Mouse (Mus musculus) liver, embryonic 14.5 days (tissue): Measurements from ENCODE around the gene Ovol1. TPM values are rescaled to one million over a fixed set of nuclear protein-coding genes. Genes with fewer than 3 reads are reported as not detected.

Source experiments
- ATAC-seq: fragments of 200-750 bp; cut with Nextera tagmentation; 2 replicates; pipeline ENCODE4 v1.8.0; 2017; ENCODE audit warnings: moderate number of reproducible peaks, mild to moderate bottlenecking, moderate library complexity; ENCODE audit not compliant: insufficient read depth
- DNase-seq, 3 experiments: peaks; one replicate each; pipeline ENCODE4 v3.0.0-alpha.2; 2012 to 2013; ENCODE audit warnings: low read depth in 3 of 3, low spot score in 3 of 3
- H3K27ac ChIP-seq: fragments of 300-500 bp; sonication (generic); 2 replicates; pipeline ENCODE4 v1.5.1; 2014; ENCODE audit warnings: moderate library complexity, mild to moderate bottlenecking, control low read depth, inconsistent platforms
- H3K27me3 ChIP-seq: fragments of 300-500 bp; sonication (generic); 2 replicates; pipeline ENCODE4 v1.6.1; 2014; ENCODE audit warnings: mild to moderate bottlenecking, low read length, moderate library complexity; ENCODE audit not compliant: control insufficient read depth, insufficient read depth
- H3K36me3 ChIP-seq: fragments of 300-500 bp; sonication (generic); replicated peaks from 2 replicates; pipeline ENCODE4 v1.6.1; 2014; ENCODE audit warnings: low read depth; ENCODE audit not compliant: control insufficient read depth, insufficient read depth
- H3K4me1 ChIP-seq, 2 experiments: fragments of 200-500 bp in 1 of 2; fragments of 300-500 bp in 1 of 2; sonication (generic) in 1 of 2; replicated peaks; 2 replicates each; pipeline ENCODE4 v1.6.1; 2012 to 2014; ENCODE audit warnings: antibody characterized with exemption in 1 of 2, inconsistent platforms in 1 of 2, low read length in 1 of 2; ENCODE audit not compliant: control insufficient read depth in 2 of 2, insufficient read depth in 2 of 2
- H3K4me2 ChIP-seq: fragments of 300-500 bp; sonication (generic); 2 replicates; pipeline ENCODE4 v1.6.1; 2014; ENCODE audit warnings: low read depth, mild to moderate bottlenecking, control low read depth, moderate library complexity
- H3K4me3 ChIP-seq, 2 experiments: fragments of 200-500 bp in 1 of 2; fragments of 300-500 bp in 1 of 2; sonication (generic) in 1 of 2; 2 replicates each; pipeline ENCODE4 v1.5.1; 2012 to 2014; ENCODE audit warnings: low read depth in 2 of 2, low read length in 2 of 2, mild to moderate bottlenecking in 2 of 2, control low read depth in 1 of 2, inconsistent platforms in 1 of 2, moderate library complexity in 1 of 2; ENCODE audit not compliant: insufficient read depth in 1 of 2
- H3K9ac ChIP-seq: fragments of 300-500 bp; sonication (generic); replicated peaks from 2 replicates; pipeline ENCODE4 v1.6.1; 2014; ENCODE audit warnings: mild to moderate bottlenecking, control low read depth, moderate library complexity
- H3K9me3 ChIP-seq: fragments of 300-500 bp; sonication (generic); 2 replicates; pipeline ENCODE4 v1.6.1; 2016; ENCODE audit warnings: low read length, mixed read lengths; ENCODE audit not compliant: control insufficient read depth
- CTCF ChIP-seq: IDR thresholded peaks from 2 replicates; pipeline ENCODE4 v1.5.1; 2016; ENCODE audit warnings: antibody characterized with exemption, low read depth, control low read depth
- EP300 ChIP-seq: IDR thresholded peaks from 2 replicates; pipeline ENCODE4 v1.6.1; 2016; ENCODE audit warnings: antibody characterized with exemption, low read depth
- WGBS: fragments of 180-500 bp; shearing (Covaris S2); extraction: QIAGEN DNeasy Blood & Tissue Kit; methylation state at CpG from one replicate; pipeline ENCODE4 v1.1.7; 2014; ENCODE audit not compliant: insufficient replicate concordance; 5-methylcytosine and 5-hydroxymethylcytosine counted together
- polyA plus RNA-seq, 2 experiments: library from polyadenylated mRNA; depleted of rRNA in 1 of 2; stranded (reverse) in 1 of 2; unstranded in 1 of 2; fragments of >200 nt; fragmentation: Nextera tagmentation in 1 of 2; extraction: Ambion mirVana in 1 of 2; gene quantifications; 2 replicates each; pipeline versions ENCODE4 v1.2.1 to v1.2.3; 2012 to 2014

The Ovol1 gene
- polyA plus RNA-seq, 2 experiments, result 0.01 TPM; not detected in 1

DNA sequence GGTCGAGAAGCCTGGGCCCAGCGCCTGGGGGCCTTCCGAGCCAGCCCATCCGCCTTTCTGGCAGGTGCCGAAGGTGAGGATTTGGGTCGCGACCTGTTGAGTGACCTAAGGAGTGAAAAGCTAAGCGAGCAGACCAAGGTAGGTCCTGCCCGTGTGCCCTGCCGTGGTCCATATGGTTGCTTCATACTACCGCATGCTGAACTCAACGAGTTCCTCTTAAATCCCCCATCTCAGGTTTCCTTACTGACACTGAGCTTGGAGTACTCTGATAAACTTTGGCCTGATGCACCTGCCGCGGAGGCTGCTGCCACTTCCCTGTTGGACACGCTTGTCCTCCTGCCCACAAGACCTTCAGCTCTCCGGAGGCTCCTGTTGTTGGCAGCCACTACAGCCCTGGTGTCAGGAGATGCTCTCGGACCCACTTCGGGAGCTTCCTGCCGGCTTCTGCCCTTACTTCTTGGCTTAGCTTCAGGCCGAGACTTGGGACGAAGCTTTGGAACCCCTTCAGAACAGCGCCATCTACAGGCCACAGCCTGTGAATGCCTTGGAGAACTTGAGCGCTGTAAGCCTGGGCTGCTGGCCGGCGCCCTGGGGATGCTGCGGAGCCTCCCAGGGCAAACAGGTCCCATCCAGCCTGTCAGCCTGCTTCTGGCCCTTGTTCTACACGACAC is 8.2 kb upstream of the Ovol1 start:
- 5% methylated on average over 27 of the region's 27 CpGs for WGBS
- H3K27me3 ChIP-seq, result no peaks in the 10 kb centered on the region; the same call in 1 of the 2 replicates
- TF ChIP-seq EP300 (no peak), CTCF (peak; percentile 99)
- H3K9me3 ChIP-seq, result no peaks in the 10 kb centered on the region
- DNase-seq (peak; percentile 78 to 86 (median 81)), ATAC-seq (peak; percentile 26)
- peak overlapping the region; percentile 79 for H3K27ac ChIP-seq
- peak overlapping the region; percentile 67 to 83 for H3K4me3 ChIP-seq
- no peaks in the 10 kb centered on the region for H3K36me3 ChIP-seq
- peak overlapping the region; percentile 93 for H3K4me2 ChIP-seq
- peak overlapping the region; percentile 85 for H3K9ac ChIP-seq
- H3K4me1 ChIP-seq, result peaks cover 3 to 8% of the 10 kb centered on the region in 2 experiments

DNA sequence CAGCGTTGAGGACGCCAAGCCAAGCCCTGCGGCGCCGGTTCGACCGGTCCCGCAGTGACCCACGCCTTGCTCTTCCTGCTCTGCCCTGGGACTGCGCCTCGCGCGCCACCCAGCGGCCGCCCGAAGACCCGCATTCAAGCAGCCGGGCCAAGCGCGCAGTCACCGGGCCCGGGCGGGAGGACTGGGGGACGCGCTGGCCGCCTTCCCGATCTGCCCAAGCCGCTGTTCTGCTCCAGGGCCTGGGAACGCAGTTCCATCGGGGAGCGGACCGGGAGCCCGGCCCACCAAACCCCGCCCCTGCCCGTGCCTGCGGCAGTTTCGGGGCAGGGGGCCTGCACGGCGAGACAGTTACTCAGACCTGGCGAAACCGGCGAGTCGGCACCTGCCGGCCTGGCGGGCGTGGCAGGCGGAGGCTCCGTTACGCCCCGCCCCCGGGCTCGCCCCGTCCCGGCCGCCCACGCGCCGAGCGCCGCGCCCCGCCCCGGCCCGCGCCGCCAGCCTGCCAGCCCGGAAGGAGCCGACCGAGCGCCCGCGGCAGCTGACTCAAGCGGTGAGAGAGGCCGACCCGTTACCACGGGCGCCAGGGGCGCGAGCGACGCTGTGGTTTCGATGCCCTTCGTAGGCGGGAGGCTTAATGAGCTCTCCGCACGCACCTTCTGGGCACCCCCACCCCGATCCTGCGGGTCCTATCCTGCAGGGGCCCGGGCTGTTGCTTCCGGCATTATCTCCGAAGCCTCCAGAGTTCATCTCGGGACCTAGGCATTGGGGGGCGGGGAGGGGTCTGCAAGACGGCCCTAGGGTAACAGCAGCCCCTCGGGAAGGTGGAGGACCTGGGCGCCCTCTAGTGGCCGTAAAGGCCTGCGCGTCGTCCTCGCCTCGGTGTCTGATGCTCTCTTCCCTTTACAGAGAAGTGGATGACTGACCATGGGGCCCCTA is 7.4 kb upstream of the Ovol1 start, which contains the start of gene Ap5b1:
Gene Ap5b1, plus strand, starts transcription at position 492 of the 936 bp plus-strand sequence.
- H3K4me1 ChIP-seq, result peaks cover 3 to 8% of the 10 kb centered on the region in 2 experiments
- H3K27me3 ChIP-seq, result peaks cover 2% of the 10 kb centered on the region
- ATAC-seq (peak; percentile 87), DNase-seq (peak; percentile 66 to 75 (median 71))
- H3K36me3 ChIP-seq, result no peaks in the 10 kb centered on the region
- H3K9me3 ChIP-seq, result no peaks in the 10 kb centered on the region
- WGBS, result under 1% methylated on average over 85 of the region's 102 CpGs
- peak within 1 kb of the TSS; percentile 79 for H3K27ac ChIP-seq
- H3K9ac ChIP-seq, result peak within 1 kb of the TSS; percentile 85
- no peak for TF ChIP-seq EP300
- TF ChIP-seq CTCF, result peak; percentile 98
- peak within 1 kb of the TSS; percentile 93 for H3K4me2 ChIP-seq
- H3K4me3 ChIP-seq, result peak within 1 kb of the TSS; percentile 67 to 83

DNA sequence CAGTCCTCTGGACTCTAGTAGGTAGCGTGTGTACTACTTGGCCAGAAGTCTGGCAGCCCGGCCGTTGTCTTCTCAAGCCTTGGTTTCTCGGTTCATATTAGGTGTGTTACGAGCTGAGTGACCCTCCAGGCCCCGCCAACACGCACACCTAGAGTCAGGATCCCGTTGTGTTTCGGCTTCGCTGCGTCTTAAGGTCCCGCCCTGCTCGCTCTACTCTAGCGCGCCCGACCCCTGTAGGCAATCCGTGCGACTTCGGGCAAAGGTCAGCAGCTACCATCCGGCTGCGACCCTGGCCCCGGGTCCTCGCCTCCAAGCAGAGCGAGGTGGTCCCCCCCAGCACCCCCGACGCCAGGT is 6.7 kb upstream of the Ovol1 start:
- Histone ChIP-seq H3K36me3 (no peaks in the 10 kb centered on the region), H3K27me3 (peaks cover 9% of the 10 kb centered on the region), H3K9ac (peak overlapping the region; percentile 85), H3K27ac (peak overlapping the region; percentile 79; the same call in 1 of the 2 replicates), H3K4me1 (peaks cover 3 to 8% of the 10 kb centered on the region in 2 experiments), H3K4me3 (peak overlapping the region; percentile 67 to 83), H3K9me3 (no peaks in the 10 kb centered on the region), H3K4me2 (peak overlapping the region; percentile 93)
- WGBS, result 3% methylated on average over 26 of the region's 26 CpGs
- DNase-seq (no peak), ATAC-seq (peak; percentile 43)
- TF ChIP-seq CTCF (no peak), EP300 (no peak)

DNA sequence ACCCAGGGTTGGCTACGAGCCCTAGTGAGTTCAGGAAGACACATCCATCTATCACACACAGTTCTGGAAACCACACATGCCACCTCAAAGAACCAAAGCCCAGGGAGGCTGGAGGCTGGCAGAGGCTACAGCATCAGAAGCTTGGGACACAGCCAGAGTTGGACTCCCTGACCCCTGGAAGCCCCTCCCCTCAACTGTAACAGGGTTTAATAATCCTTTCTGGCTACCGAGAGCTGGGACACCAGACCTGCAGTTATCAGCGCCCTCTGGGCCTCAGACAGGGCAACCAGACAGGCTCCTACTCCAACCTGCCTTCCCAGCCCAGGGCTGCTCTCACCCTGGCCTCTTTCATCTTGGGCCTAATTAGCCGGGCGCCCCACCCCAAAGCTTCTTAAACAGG is 5.9 kb upstream of the Ovol1 start:
- no peak for DNase-seq
- Histone ChIP-seq H3K4me1 (peaks cover 3 to 8% of the 10 kb centered on the region in 2 experiments), H3K27me3 (peaks cover 17% of the 10 kb centered on the region), H3K27ac (no peak overlapping the region), H3K4me3 (no peak overlapping the region), H3K9me3 (no peaks in the 10 kb centered on the region), H3K9ac (no peak overlapping the region), H3K36me3 (no peaks in the 10 kb centered on the region), H3K4me2 (no peak overlapping the region)
- no peak for ATAC-seq
- 54% methylated on average over 5 of the region's 5 CpGs for WGBS
- TF ChIP-seq CTCF (no peak), EP300 (no peak)

DNA sequence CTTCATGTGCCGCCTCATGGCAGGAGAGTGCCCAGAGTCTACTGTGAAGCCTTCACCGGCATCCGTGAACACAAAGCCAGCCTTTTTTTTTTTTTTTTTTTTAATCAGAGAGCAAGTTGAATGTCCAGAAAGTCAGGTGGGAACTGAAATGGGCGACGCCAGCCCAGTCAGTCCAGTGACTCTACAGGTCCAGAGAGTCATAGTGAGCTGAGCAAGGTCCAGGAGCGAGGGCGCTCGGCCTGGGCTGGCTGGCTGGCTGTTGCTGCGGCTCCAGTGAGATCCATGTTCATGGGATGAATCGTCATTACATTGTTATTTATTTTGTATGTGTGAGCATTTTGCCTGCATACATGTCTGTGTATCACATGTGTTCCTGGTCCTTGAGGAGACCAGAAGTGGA is 2.3 kb upstream of the Ovol1 start:
- Histone ChIP-seq H3K27me3 (peaks cover 53% of the 10 kb centered on the region), H3K4me1 (peaks cover 3 to 4% of the 10 kb centered on the region in 2 experiments), H3K4me2 (no peak overlapping the region), H3K27ac (no peak overlapping the region), H3K36me3 (no peaks in the 10 kb centered on the region), H3K9ac (no peak overlapping the region), H3K9me3 (no peaks in the 10 kb centered on the region), H3K4me3 (no peak overlapping the region)
- ATAC-seq (no peak), DNase-seq (no peak)
- TF ChIP-seq EP300 (no peak), CTCF (no peak)
- 81% methylated on average over 10 of the region's 10 CpGs for WGBS
